Mouse (Mus musculus) forebrain, embryonic 16.5 days (tissue): ENCODE data around the gene Foxi2. TPM values are rescaled to one million over a fixed set of nuclear protein-coding genes. Genes with fewer than 3 reads are reported as not detected.

Experiments
- ATAC-seq: fragments of 200-750 bp; cut with Nextera tagmentation; 2 replicates; pipeline ENCODE4 v1.8.0; 2017; ENCODE audit warnings: mild to moderate bottlenecking, moderate library complexity
- H3K27ac ChIP-seq: fragments of 300-500 bp; sonication (generic); 2 replicates; pipeline ENCODE4 v1.5.1; 2014; ENCODE audit warnings: low read length, control low read depth
- H3K27me3 ChIP-seq: fragments of 300-500 bp; sonication (generic); replicated peaks from 2 replicates; pipeline ENCODE4 v1.6.1; 2014; ENCODE audit warnings: low read length; ENCODE audit not compliant: control insufficient read depth, insufficient read depth
- H3K36me3 ChIP-seq: fragments of 300-500 bp; sonication (generic); 2 replicates; pipeline ENCODE4 v1.6.1; 2014; ENCODE audit not compliant: control insufficient read depth, insufficient read depth
- H3K4me1 ChIP-seq: fragments of 300-500 bp; sonication (generic); replicated peaks from 2 replicates; pipeline ENCODE4 v1.6.1; 2014; ENCODE audit warnings: low read length; ENCODE audit not compliant: control insufficient read depth, insufficient read depth
- H3K4me2 ChIP-seq: fragments of 300-500 bp; sonication (generic); 2 replicates; pipeline ENCODE4 v1.6.1; 2014; ENCODE audit warnings: mild to moderate bottlenecking, low read length, control low read depth
- H3K4me3 ChIP-seq: fragments of 300-500 bp; sonication (generic); replicated peaks from 2 replicates; pipeline ENCODE4 v1.5.1; 2014; ENCODE audit warnings: mild to moderate bottlenecking, low read length, control low read depth
- H3K9ac ChIP-seq: fragments of 300-500 bp; sonication (generic); replicated peaks from 2 replicates; pipeline ENCODE4 v1.6.1; 2014; ENCODE audit warnings: low read depth, low read length, control low read depth
- H3K9me3 ChIP-seq: fragments of 300-500 bp; sonication (generic); 2 replicates; pipeline ENCODE4 v1.6.1; 2016; ENCODE audit warnings: low read length; ENCODE audit not compliant: control insufficient read depth
- WGBS: fragments of 180-500 bp; shearing (Covaris S2); extraction: QIAGEN DNeasy Blood & Tissue Kit; methylation state at CpG from one replicate; pipeline ENCODE4 v1.1.7; 2014; 5-methylcytosine and 5-hydroxymethylcytosine counted together
- polyA plus RNA-seq: library from polyadenylated mRNA; unstranded; fragments of >200 nt; fragmentation: Nextera tagmentation; extraction: Ambion mirVana; gene quantifications from 2 replicates; pipeline ENCODE4 v1.2.1, GENCODE M21; 2015

Gene Foxi2
- not detected in 2 replicates for polyA plus RNA-seq

GRCm38 (mm10) chr7:135410237-135410965, at the start of gene Foxi2:
Gene Foxi2 (plus strand): TSS chr7:135410308.
- Histone ChIP-seq H3K27me3 (peaks cover 31% of the 10 kb centered on the region), H3K36me3 (no peaks in the 10 kb centered on the region), H3K4me3 (peak within 1 kb of the TSS; percentile 32), H3K4me1 (peaks cover 6% of the 10 kb centered on the region), H3K27ac (no peak within 1 kb of the TSS), H3K4me2 (peak within 1 kb of the TSS; percentile 58), H3K9me3 (no peaks in the 10 kb centered on the region), H3K9ac (peak within 1 kb of the TSS; percentile 47; the same call in 1 of the 2 replicates)
- ATAC-seq: no peak
- 3% methylated on average over 51 of the region's 51 CpGs for WGBS

GRCm38 (mm10) chr7:135364606-135365005, 45.5 kb upstream of the Foxi2 start:
- H3K9ac ChIP-seq: no peak overlapping the region
- no peak overlapping the region for H3K27ac ChIP-seq
- no peaks in the 10 kb centered on the region for H3K4me1 ChIP-seq
- WGBS: 96% methylated on average over 5 of the region's 5 CpGs
- no peak overlapping the region for H3K4me3 ChIP-seq
- H3K36me3 ChIP-seq: no peaks in the 10 kb centered on the region
- H3K27me3 ChIP-seq: no peaks in the 10 kb centered on the region
- no peak overlapping the region for H3K4me2 ChIP-seq
- ATAC-seq: no peak
- H3K9me3 ChIP-seq: no peaks in the 10 kb centered on the region

GRCm38 (mm10) chr7:135376048-135376447, 34.1 kb upstream of the Foxi2 start:
- no peaks in the 10 kb centered on the region for H3K36me3 ChIP-seq

GRCm38 (mm10) chr7:135376932-135377331, 33.2 kb upstream of the Foxi2 start:
- no peak overlapping the region for H3K4me3 ChIP-seq
- no peak overlapping the region for H3K9ac ChIP-seq
- no peaks in the 10 kb centered on the region for H3K9me3 ChIP-seq
- H3K27ac ChIP-seq: no peak overlapping the region
- H3K4me1 ChIP-seq: no peaks in the 10 kb centered on the region
- H3K4me2 ChIP-seq: no peak overlapping the region
- H3K27me3 ChIP-seq: no peaks in the 10 kb centered on the region
- no peaks in the 10 kb centered on the region for H3K36me3 ChIP-seq
- 77% methylated on average over 5 of the region's 5 CpGs for WGBS
- ATAC-seq: no peak

More at GRCm38 (mm10) chr7:135376048-135376447, 34.1 kb upstream of the Foxi2 start:
- Histone ChIP-seq H3K4me1 (no peaks in the 10 kb centered on the region), H3K9me3 (no peaks in the 10 kb centered on the region), H3K4me2 (peak overlapping the region; percentile 32), H3K9ac (no peak overlapping the region), H3K27ac (no peak overlapping the region), H3K27me3 (no peaks in the 10 kb centered on the region), H3K4me3 (0 out of 2 replicates have a peak overlapping the region, but pooled peaks have one; percentile 4)
- ATAC-seq: no peak
- WGBS: 52% methylated on average over 13 of the region's 13 CpGs

GRCm38 (mm10) chr7:135378331-135378730, 31.8 kb upstream of the Foxi2 start:
- Histone ChIP-seq H3K9me3 (no peaks in the 10 kb centered on the region), H3K9ac (no peak overlapping the region), H3K4me3 (no peak overlapping the region), H3K4me1 (no peaks in the 10 kb centered on the region), H3K27ac (no peak overlapping the region), H3K36me3 (no peaks in the 10 kb centered on the region), H3K4me2 (no peak overlapping the region), H3K27me3 (no peaks in the 10 kb centered on the region)
- ATAC-seq: no peak
- WGBS: 94% methylated on average over 5 of the region's 5 CpGs

GRCm38 (mm10) chr7:135389039-135389438, 21.1 kb upstream of the Foxi2 start:
- H3K4me3 ChIP-seq: no peak overlapping the region
- H3K9ac ChIP-seq: no peak overlapping the region
- H3K9me3 ChIP-seq: no peaks in the 10 kb centered on the region
- peaks cover 5% of the 10 kb centered on the region; the same call in 1 of the 2 replicates for H3K4me1 ChIP-seq
- H3K36me3 ChIP-seq: no peaks in the 10 kb centered on the region
- ATAC-seq: no peak
- no peak overlapping the region for H3K4me2 ChIP-seq
- H3K27ac ChIP-seq: no peak overlapping the region
- WGBS: 63% methylated on average over 3 of the region's 3 CpGs
- no peaks in the 10 kb centered on the region for H3K27me3 ChIP-seq

- Histone ChIP-seq H3K4me3 (no peak overlapping the region), H3K4me2 (no peak overlapping the region), H3K9me3 (no peaks in the 10 kb centered on the region), H3K27me3 (no peaks in the 10 kb centered on the region), H3K36me3 (no peaks in the 10 kb centered on the region), H3K4me1 (peaks cover 5% of the 10 kb centered on the region; the same call in 1 of the 2 replicates), H3K27ac (no peak overlapping the region), H3K9ac (no peak overlapping the region)
- 4% methylated on average over 5 of the region's 5 CpGs for WGBS
- no peak for ATAC-seq
Observed at GRCm38 (mm10) chr7:135392949-135393542, 17.1 kb upstream of the Foxi2 start.

GRCm38 (mm10) chr7:135394436-135394835, 15.7 kb upstream of the Foxi2 start:
- Histone ChIP-seq H3K4me3 (no peak overlapping the region), H3K9ac (no peak overlapping the region), H3K4me1 (peaks cover 5% of the 10 kb centered on the region; the same call in 1 of the 2 replicates), H3K4me2 (no peak overlapping the region), H3K27me3 (no peaks in the 10 kb centered on the region), H3K27ac (no peak overlapping the region), H3K9me3 (no peaks in the 10 kb centered on the region), H3K36me3 (no peaks in the 10 kb centered on the region)
- no peak for ATAC-seq
- WGBS: 83% methylated on average over 3 of the region's 3 CpGs

GRCm38 (mm10) chr7:135395242-135395641, 14.9 kb upstream of the Foxi2 start:
- ATAC-seq: no peak
- no peaks in the 10 kb centered on the region for H3K27me3 ChIP-seq
- no peak overlapping the region for H3K9ac ChIP-seq
- H3K36me3 ChIP-seq: no peaks in the 10 kb centered on the region
- no peak overlapping the region for H3K4me3 ChIP-seq
- peaks cover 5% of the 10 kb centered on the region; the same call in 1 of the 2 replicates for H3K4me1 ChIP-seq
- H3K9me3 ChIP-seq: no peaks in the 10 kb centered on the region
- no peak overlapping the region for H3K4me2 ChIP-seq
- H3K27ac ChIP-seq: no peak overlapping the region
